Mouse (Mus musculus) gastrocnemius, postnatal 14 days (tissue): ENCODE results near the gene Tnnc2. TPM values are rescaled to one million over a fixed set of nuclear protein-coding genes. Genes with fewer than 3 reads are reported as not detected.

Experiments used
- DNase-seq: peaks from one replicate; pipeline ENCODE4 v3.0.0; 2021; ENCODE audit warnings: mixed read lengths
- intact Hi-C: fragments of 180-260 bp; cut with DNase I; formaldehyde crosslinking; loops from one replicate; pipeline ENCODE4 v1.15.1; 2025; ENCODE audit warnings: low total_unique reads
- total RNA-seq, 2 experiments: library from RNA; stranded (reverse); gene quantifications; 2 replicates each; pipeline ENCODE4 v1.2.3; 2021

Tnnc2 gene
- total RNA-seq, 2 experiments from 2014 or later: 14,912 to 15,737 TPM

- no peak for DNase-seq
- intact Hi-C loops: no loop called here
Observed at GRCm38 (mm10) chr2:164777246-164778014, 2.3 kb downstream of the Tnnc2 start.

- intact Hi-C loops: no loop called here
- no peak for DNase-seq
Observed at GRCm38 (mm10) chr2:164776801-164777200, 3.0 kb downstream of the Tnnc2 start.

GRCm38 (mm10) chr2:164776130-164776529 lies 3.6 kb downstream of the Tnnc2 start:
- intact Hi-C loops: no loop called here
- DNase-seq: no peak

- DNase-seq: no peak
- intact Hi-C loops: no loop called here
Observed at GRCm38 (mm10) chr2:164773989-164774364, 5.8 kb downstream of the Tnnc2 start.

GRCm38 (mm10) chr2:164773229-164773988 lies 6.4 kb downstream of the Tnnc2 start:
- intact Hi-C loops: no loop called here
- DNase-seq: no peak

GRCm38 (mm10) chr2:164771123-164771522 lies 8.6 kb downstream of the Tnnc2 start:
- intact Hi-C loops: no loop called here
- no peak for DNase-seq

GRCm38 (mm10) chr2:164770279-164770678 lies 9.5 kb downstream of the Tnnc2 start:
- intact Hi-C loops: no loop called here
- DNase-seq: no peak

GRCm38 (mm10) chr2:164769258-164770037 lies 10.3 kb downstream of the Tnnc2 start, which contains the start of gene Ube2c:
Ube2c (plus strand) TSS chr2:164769898.
- intact Hi-C loops: no loop called here
- DNase-seq: peak; percentile 97

GRCm38 (mm10) chr2:164767812-164768540 lies 11.8 kb downstream of the Tnnc2 start:
- no peak for DNase-seq
- intact Hi-C loops: no loop called here

GRCm38 (mm10) chr2:164765841-164766240 lies 13.9 kb downstream of the Tnnc2 start:
- intact Hi-C loops: no loop called here
- no peak for DNase-seq

GRCm38 (mm10) chr2:164762593-164762992 lies 17.2 kb downstream of the Tnnc2 start:
- no peak for DNase-seq
- intact Hi-C loops: no loop called here

- DNase-seq: no peak
- intact Hi-C loops: no loop called here
Observed at GRCm38 (mm10) chr2:164761971-164762370, 17.8 kb downstream of the Tnnc2 start.

- DNase-seq: no peak
- intact Hi-C loops: no loop called here
Observed at GRCm38 (mm10) chr2:164761502-164761901, 18.3 kb downstream of the Tnnc2 start.

- intact Hi-C loops: no loop called here
- no peak for DNase-seq
Observed at GRCm38 (mm10) chr2:164760059-164760833, 19.5 kb downstream of the Tnnc2 start.

GRCm38 (mm10) chr2:164758692-164759091 lies 21.1 kb downstream of the Tnnc2 start:
- DNase-seq: no peak
- intact Hi-C loops: no loop called here

- DNase-seq: no peak
- intact Hi-C loops: no loop called here
Observed at GRCm38 (mm10) chr2:164757841-164758240, 21.9 kb downstream of the Tnnc2 start.

- DNase-seq: no peak
- intact Hi-C loops: no loop called here
Observed at GRCm38 (mm10) chr2:164754800-164755199, 25.0 kb downstream of the Tnnc2 start.

GRCm38 (mm10) chr2:164754105-164754504 lies 25.7 kb downstream of the Tnnc2 start:
- DNase-seq: no peak
- intact Hi-C loops: no loop called here

GRCm38 (mm10) chr2:164752454-164752853 lies 27.3 kb downstream of the Tnnc2 start:
- DNase-seq: no peak
- intact Hi-C loops: no loop called here
